Mouse (Mus musculus): ENCODE measurements around the gene Slco2a1.

GRCm38 (mm10) chr9:103027150-103027889 is 38.8 kb downstream of the Slco2a1 start:
- TF ChIP-seq POLR2A (IDR thresholded peaks at IDR 0.05; ENCODE audit: extremely low read depth, insufficient read depth, low read length) (no peak), CTCF (IDR thresholded peaks at IDR 0.05; ENCODE audit: extremely low read depth, insufficient read depth, low read length) (no peak)
